Mouse (Mus musculus) limb, embryonic 14.5 days (tissue): ENCODE results near the gene Hint2. TPM values are rescaled to one million over a fixed set of nuclear protein-coding genes. Genes with fewer than 3 reads are reported as not detected.
A peak's percentile ranks its signal among the peaks of the same experiment; 100 is the strongest.

Source experiments
- ATAC-seq: fragments of 200-750 bp; cut with Nextera tagmentation; 2 replicates; pipeline ENCODE4 v1.8.0; 2017; ENCODE audit warnings: low read depth, moderate number of reproducible peaks, moderate TSS enrichment; ENCODE audit not compliant: low FRiP score
- DNase-seq: peaks from one replicate; pipeline ENCODE4 v3.0.0-alpha.2; 2015; ENCODE audit warnings: low spot score
- H3K27ac ChIP-seq: fragments of 300-500 bp; sonication (generic); replicated peaks from 2 replicates; pipeline ENCODE4 v1.5.1; 2014; ENCODE audit warnings: low read depth, mild to moderate bottlenecking, low read length, moderate library complexity, mixed read lengths
- H3K27me3 ChIP-seq: fragments of 300-500 bp; sonication (generic); 2 replicates; pipeline ENCODE4 v1.6.1; 2014; ENCODE audit warnings: low read length, mixed read lengths; ENCODE audit not compliant: control insufficient read depth, insufficient read depth
- H3K36me3 ChIP-seq: fragments of 300-500 bp; sonication (generic); 2 replicates; pipeline ENCODE4 v1.6.1; 2014; ENCODE audit warnings: mild to moderate bottlenecking, low read length, moderate library complexity, mixed read lengths; ENCODE audit not compliant: control insufficient read depth, insufficient read depth
- H3K4me1 ChIP-seq: fragments of 300-500 bp; sonication (generic); 2 replicates; pipeline ENCODE4 v1.6.1; 2014; ENCODE audit warnings: antibody characterized with exemption, low read length, mixed read lengths; ENCODE audit not compliant: control insufficient read depth, insufficient read depth
- H3K4me2 ChIP-seq: fragments of 300-500 bp; sonication (generic); replicated peaks from 2 replicates; pipeline ENCODE4 v1.6.1; 2014; ENCODE audit warnings: low read depth, mild to moderate bottlenecking, low read length, moderate library complexity; ENCODE audit not compliant: severe bottlenecking
- H3K4me3 ChIP-seq: fragments of 300-500 bp; sonication (generic); replicated peaks from 2 replicates; pipeline ENCODE4 v1.5.1; 2014; ENCODE audit warnings: low read length
- H3K9ac ChIP-seq: fragments of 300-500 bp; sonication (generic); 2 replicates; pipeline ENCODE4 v1.6.1; 2014; ENCODE audit warnings: mild to moderate bottlenecking, low read depth, low read length, moderate library complexity; ENCODE audit not compliant: severe bottlenecking
- H3K9me3 ChIP-seq: fragments of 300-500 bp; sonication (generic); 2 replicates; pipeline ENCODE4 v1.6.1; 2016; ENCODE audit warnings: low read length; ENCODE audit not compliant: control insufficient read depth
- POLR2A ChIP-seq: fragments of 200-500 bp; IDR thresholded peaks from 2 replicates; pipeline ENCODE4 v1.8.0; 2012; ENCODE audit warnings: inconsistent platforms, mild to moderate bottlenecking, moderate library complexity, borderline replicate concordance; ENCODE audit not compliant: insufficient read depth, insufficient read length; ENCODE audit errors: extremely low read depth
- WGBS: fragments of 180-500 bp; shearing (Covaris S2); extraction: QIAGEN DNeasy Blood & Tissue Kit; methylation state at CpG from one replicate; pipeline ENCODE4 v1.1.7; 2014; 5-methylcytosine and 5-hydroxymethylcytosine counted together
- polyA plus RNA-seq, 2 experiments: library from polyadenylated mRNA; depleted of rRNA in 1 of 2; stranded (reverse) in 1 of 2; unstranded in 1 of 2; fragments of >200 nt; fragmentation: Nextera tagmentation in 1 of 2; extraction: Ambion mirVana in 1 of 2; gene quantifications; 2 replicates each; pipeline versions ENCODE4 v1.2.1 to v1.2.3; 2012 to 2014

Gene Hint2
- polyA plus RNA-seq (2012; rRNA removed) = 58.3 and 63.2 TPM in 2 replicates
- 73.8 and 87.6 TPM in 2 replicates for polyA plus RNA-seq (2014; fragmentation: Nextera tagmentation; extraction: Ambion mirVana)

DNA sequence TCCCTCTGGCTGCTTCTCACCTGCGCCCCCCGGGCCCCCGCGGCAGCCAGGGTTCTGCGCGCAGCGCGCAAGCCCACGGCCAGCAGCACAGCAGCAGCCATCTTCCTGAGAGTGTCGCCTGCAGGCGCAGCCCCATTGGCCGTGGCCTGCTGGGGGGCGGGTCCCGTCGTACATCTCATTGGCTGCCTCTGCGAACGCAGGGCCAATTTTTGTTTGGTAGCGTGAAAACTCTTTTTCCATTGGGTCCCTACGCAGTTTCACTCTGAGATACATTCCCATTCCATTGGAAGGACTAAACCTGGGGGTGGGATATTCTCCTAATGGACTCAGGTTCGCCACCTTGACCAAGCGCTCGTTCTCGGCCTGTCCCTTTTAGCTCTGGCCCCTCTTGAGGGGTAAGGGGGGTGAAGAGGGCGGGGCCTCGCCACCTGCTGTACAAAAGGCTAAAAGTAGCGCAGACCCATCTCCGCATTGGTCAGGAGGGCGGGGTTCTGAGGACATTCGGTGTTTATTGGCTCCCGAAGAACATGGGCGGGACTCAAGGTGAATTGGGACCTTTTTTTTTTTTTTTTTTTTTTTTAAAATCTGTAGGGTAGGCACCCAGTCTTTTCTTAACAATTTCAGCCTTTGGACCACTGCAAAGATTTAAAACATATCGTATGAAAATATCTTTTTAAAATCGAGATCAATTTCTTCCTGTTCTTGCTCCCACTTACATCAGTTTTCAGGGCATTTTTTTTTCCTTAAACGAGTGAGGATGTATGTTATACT is at the start of gene Hint2:
Gene Hint2, minus strand, starts transcription at position 128 of the 771 bp plus-strand sequence.
- peak; percentile 75; the same call in 1 of the 2 replicates for TF ChIP-seq POLR2A

DNA sequence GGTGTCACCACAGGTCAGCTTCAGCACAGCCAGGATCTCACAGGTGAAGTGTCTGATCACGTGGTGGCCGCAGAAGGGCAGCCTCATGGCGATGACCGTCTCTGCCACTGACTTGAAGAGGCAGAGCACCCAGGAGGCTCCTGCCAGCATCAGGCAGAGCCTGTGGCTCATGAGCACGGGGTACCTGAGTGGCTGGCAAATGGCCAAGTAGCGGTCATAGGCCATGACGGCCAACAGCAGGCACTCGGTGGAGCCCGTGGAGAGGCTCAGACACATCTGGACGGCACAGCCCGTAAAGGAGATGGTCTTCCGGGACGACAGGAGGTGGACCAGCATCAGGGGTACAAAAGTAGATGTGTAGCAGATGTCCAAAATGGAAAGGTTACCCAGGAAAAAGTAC is 49.7 kb upstream of the Hint2 start:
- Histone ChIP-seq H3K9me3 (no peaks in the 10 kb centered on the region), H3K36me3 (no peaks in the 10 kb centered on the region), H3K27ac (no peak overlapping the region), H3K9ac (no peak overlapping the region), H3K27me3 (no peaks in the 10 kb centered on the region), H3K4me2 (no peak overlapping the region), H3K4me1 (no peaks in the 10 kb centered on the region), H3K4me3 (no peak overlapping the region)
- DNase-seq (no peak), ATAC-seq (no peak)
- 63% methylated on average over 13 of the region's 13 CpGs for WGBS
- no peak for TF ChIP-seq POLR2A

More for the DNA sequence above, at the start of gene Hint2:
- 2% methylated on average over 34 of the region's 34 CpGs for WGBS
- Histone ChIP-seq H3K36me3 (no peaks in the 10 kb centered on the region), H3K4me1 (peaks cover 5% of the 10 kb centered on the region; the same call in 1 of the 2 replicates), H3K4me2 (peak within 1 kb of the TSS; percentile 76), H3K9me3 (no peaks in the 10 kb centered on the region), H3K4me3 (peak within 1 kb of the TSS; percentile 80), H3K27me3 (no peaks in the 10 kb centered on the region), H3K27ac (peak within 1 kb of the TSS; percentile 84), H3K9ac (peak within 1 kb of the TSS; percentile 79)
- DNase-seq (peak; percentile 97), ATAC-seq (peak; percentile 96)

DNA sequence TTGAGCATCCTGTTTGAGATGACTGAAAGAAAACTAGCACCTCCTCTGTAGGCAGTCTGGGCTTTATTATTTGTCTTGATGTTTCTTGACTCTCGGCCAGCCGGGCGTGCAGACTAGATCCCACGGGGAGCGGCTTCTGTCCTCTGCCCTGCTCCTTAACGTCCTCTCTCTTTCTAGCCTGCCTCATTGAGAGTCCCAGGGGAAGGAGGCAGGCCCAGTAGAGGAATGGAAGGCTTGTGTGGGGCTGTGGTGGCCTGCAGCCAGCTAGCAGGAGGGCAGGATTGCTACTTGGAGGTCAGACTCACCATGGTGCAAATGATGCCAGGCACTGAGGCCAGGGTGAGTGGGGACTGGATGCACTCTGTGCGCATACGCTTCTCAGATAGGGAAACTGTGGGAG is 47.6 kb upstream of the Hint2 start:
- H3K4me1 ChIP-seq = no peaks in the 10 kb centered on the region
- DNase-seq (no peak), ATAC-seq (no peak)
- no peaks in the 10 kb centered on the region for H3K36me3 ChIP-seq
- 81% methylated on average over 8 of the region's 8 CpGs for WGBS
- no peak for TF ChIP-seq POLR2A
- no peaks in the 10 kb centered on the region for H3K9me3 ChIP-seq
- H3K9ac ChIP-seq = no peak overlapping the region
- H3K27me3 ChIP-seq = no peaks in the 10 kb centered on the region
- no peak overlapping the region for H3K27ac ChIP-seq
- H3K4me3 ChIP-seq = no peak overlapping the region
- H3K4me2 ChIP-seq = no peak overlapping the region

DNA sequence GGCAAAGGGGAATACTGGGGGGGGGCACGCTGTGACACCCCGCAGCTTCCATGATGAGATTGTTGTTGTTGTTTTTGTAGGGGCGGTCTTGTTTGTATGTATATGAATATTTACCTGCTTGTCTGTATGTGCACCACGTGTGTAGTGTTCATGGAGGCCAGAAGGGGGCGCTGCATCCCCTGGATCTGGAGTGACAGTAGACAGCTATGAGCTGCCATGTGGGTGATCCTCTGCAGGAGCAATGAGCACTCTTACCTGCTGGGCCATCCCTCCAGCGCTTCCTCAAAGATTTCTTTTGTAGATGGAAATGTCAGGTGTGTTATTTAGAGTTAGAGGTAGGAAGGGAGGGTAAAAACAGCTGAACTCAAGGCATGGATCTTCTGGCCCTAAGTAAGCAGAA is 47.2 kb upstream of the Hint2 start:
- no peaks in the 10 kb centered on the region for H3K9me3 ChIP-seq
- no peaks in the 10 kb centered on the region for H3K27me3 ChIP-seq
- H3K4me1 ChIP-seq = no peaks in the 10 kb centered on the region
- no peak overlapping the region for H3K4me3 ChIP-seq
- DNase-seq = no peak
- no peak for ATAC-seq
- H3K9ac ChIP-seq = no peak overlapping the region
- 73% methylated on average over 6 of the region's 6 CpGs for WGBS
- TF ChIP-seq POLR2A = no peak
- H3K36me3 ChIP-seq = no peaks in the 10 kb centered on the region
- no peak overlapping the region for H3K4me2 ChIP-seq
- H3K27ac ChIP-seq = no peak overlapping the region

DNA sequence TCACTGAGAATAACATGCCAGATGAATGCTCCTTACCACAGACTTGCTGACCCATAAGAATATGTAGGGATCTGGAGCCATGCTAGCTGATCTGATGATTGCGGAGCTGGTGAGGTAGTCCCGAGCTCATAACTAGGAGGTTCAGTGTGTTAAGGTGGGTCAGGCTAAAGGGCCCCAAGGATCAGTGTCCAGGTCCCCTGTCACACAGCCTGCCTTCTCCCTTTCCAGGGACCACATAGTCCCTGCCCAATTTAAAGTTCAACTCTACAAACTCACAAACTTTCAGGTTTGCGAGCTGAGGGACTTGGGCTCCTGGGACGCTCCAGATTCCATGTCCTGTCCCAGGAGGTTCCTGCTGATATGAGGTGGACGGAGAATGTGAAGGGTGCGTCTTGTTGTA is 44.4 kb upstream of the Hint2 start, which contains the start of gene Olfr70:
Gene Olfr70, minus strand, starts transcription at position 101 of the 400 bp plus-strand sequence.
- Histone ChIP-seq H3K4me3 (no peak within 1 kb of the TSS), H3K27me3 (no peaks in the 10 kb centered on the region), H3K9me3 (no peaks in the 10 kb centered on the region), H3K4me1 (no peaks in the 10 kb centered on the region), H3K9ac (no peak within 1 kb of the TSS), H3K4me2 (no peak within 1 kb of the TSS), H3K27ac (no peak within 1 kb of the TSS), H3K36me3 (no peaks in the 10 kb centered on the region)
- ATAC-seq (no peak), DNase-seq (no peak)
- TF ChIP-seq POLR2A = no peak
- 82% methylated on average over 6 of the region's 6 CpGs for WGBS
